Mouse (Mus musculus): Measurements from ENCODE around the gene Tlr9.

DNA sequence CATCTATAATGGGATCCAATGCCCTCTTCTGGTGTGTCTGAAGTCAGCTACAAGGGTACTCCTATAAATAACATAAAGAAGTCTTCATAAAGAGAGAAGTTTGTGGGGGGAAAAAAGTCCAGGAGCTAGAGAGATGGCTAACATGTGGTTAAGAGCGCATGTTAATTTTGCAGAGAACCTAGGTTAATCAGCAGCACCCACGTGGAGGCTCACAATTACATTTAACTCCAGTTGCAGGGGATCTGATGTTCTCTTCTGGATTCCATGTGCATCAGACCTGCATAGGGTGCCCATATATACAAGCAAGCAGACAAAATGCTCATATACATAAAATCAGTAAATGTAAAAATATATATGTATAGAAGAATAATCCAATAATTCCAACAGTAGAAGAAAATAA, 49.0 kb upstream of the Tlr9 start:
- TF ChIP-seq CTCF (IDR thresholded peaks at IDR 0.05; ENCODE audit: insufficient read depth, low read depth, low read length), result no peak
- TF ChIP-seq POLR2A (IDR thresholded peaks at IDR 0.05; ENCODE audit: insufficient read depth, low read depth, low read length), result no peak
